Mouse (Mus musculus): Measurements from ENCODE around the gene Dnajb6.
A peak's percentile ranks its signal among the peaks of the same experiment; 100 is the strongest.
"Not testable (repeated sequence)": the region's sequence is repeated elsewhere in the genome, so short reads cannot be mapped to it uniquely, and the experiment has no call there.

The Dnajb6 gene

GRCm38 (mm10) chr5:29735557-29736061, at the start of gene Dnajb6, which contains the start of gene Gm5129:
Gene Dnajb6, plus strand, starts transcription at chr5:29735688.
Gene Gm5129, minus strand, starts transcription at chr5:29735936.
- DNase-seq (ENCODE audit: low spot score in 2 of 2) = peak; percentile 97 to 98

GRCm38 (mm10) chr5:29687671-29688070, 47.8 kb upstream of the Dnajb6 start:
- DNase-seq (ENCODE audit: low spot score in 2 of 2) = peak; percentile 21 to 38

DNA sequence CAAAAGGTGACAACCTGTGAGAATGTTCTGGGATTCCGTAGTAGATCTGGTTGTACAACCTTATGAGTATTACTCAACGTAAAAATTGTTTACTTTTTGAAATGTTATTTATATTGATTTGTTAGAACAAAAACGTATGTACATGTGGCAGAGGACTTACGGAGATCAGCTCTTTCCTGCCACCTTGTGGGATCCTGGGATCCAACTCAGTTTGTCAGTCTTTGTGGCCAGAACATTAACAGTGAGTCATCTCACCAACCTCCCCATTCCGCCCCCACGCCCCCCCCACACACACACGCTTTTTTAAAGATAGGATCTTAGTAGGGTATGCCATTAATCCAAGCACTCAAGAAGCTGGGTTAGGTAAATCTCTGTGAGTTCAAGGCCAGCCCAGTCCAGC, 47.1 kb upstream of the Dnajb6 start:
- DNase-seq (ENCODE audit: low spot score in 2 of 2) = no peak

DNA sequence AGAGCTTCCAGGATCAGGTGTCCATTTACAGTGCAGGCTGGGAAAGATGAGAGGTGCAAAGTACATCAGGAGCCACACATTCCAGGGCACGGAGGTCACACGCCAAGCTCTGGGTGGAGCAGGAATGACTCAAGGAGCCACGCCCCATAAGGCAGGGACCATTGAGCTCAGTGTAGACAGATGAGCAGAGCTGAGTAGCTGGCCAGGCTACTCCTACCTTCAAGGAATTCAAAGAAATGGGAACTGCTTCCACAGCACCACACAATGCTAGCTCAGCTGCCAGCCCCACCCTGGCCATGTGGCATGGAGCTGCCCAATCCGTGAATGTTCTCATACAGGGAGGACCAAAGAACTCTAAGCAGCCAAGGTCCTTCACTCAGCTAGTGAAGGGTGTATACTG, 37.0 kb upstream of the Dnajb6 start:
- DNase-seq (ENCODE audit: low spot score in 2 of 2) = no peak

GRCm38 (mm10) chr5:29699520-29700202, 35.8 kb upstream of the Dnajb6 start:
- no peak for DNase-seq (ENCODE audit: low spot score in 2 of 2)

- no peak for DNase-seq (ENCODE audit: low spot score in 2 of 2)
These were observed 28.2 kb upstream of the Dnajb6 start for GRCm38 (mm10) chr5:29707241-29707640.

DNA sequence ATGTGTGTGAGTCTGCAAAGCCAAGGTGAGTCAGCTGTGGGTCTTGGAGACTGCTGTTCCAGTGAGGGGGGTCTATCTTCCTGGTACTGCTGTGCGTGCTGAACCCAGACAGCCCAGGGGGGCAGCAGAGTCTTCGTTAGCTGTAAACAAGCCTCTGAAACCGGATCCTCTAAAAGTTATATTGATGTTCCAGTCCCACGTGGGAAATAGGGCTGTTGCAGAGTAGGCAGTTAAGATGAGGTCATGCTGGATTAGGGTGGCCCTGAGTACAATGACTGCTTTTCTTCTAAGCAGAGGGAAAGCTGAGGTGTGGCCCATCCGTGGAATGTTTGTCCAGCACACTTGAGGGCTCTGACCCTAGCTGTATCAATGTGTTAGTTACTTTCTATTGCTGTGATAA, 27.2 kb upstream of the Dnajb6 start:
- no peak for DNase-seq (ENCODE audit: low spot score in 2 of 2)

- DNase-seq (ENCODE audit: low spot score in 2 of 2) = no peak
These were observed 23.9 kb upstream of the Dnajb6 start for GRCm38 (mm10) chr5:29711631-29712030.

- DNase-seq (ENCODE audit: low spot score in 2 of 2) = no peak
These were observed 22.6 kb upstream of the Dnajb6 start for GRCm38 (mm10) chr5:29712906-29713305.

DNA sequence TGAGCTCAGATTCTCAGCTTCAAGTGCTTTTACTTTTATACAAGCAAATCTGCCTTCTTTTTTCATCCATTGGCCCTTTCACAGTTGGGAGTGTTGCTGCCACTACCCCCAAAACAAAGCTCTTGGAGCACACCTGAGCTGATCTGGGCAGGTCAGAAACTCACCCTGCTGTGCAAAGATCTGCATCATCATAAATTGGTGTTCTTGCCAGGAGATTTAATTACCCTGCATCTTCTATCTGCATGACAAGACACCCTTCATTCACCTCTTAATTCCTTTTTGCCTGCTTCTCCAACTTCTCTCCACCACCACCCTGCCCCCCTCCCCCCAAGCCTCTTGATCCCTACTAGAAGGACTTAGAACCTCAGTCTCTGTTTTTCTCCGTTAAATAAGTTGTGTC, 14.3 kb upstream of the Dnajb6 start:
- DNase-seq (ENCODE audit: low spot score in 2 of 2) = no peak

GRCm38 (mm10) chr5:29725369-29725768, 10.1 kb upstream of the Dnajb6 start:
- DNase-seq (ENCODE audit: low spot score in 2 of 2) = no peak

DNA sequence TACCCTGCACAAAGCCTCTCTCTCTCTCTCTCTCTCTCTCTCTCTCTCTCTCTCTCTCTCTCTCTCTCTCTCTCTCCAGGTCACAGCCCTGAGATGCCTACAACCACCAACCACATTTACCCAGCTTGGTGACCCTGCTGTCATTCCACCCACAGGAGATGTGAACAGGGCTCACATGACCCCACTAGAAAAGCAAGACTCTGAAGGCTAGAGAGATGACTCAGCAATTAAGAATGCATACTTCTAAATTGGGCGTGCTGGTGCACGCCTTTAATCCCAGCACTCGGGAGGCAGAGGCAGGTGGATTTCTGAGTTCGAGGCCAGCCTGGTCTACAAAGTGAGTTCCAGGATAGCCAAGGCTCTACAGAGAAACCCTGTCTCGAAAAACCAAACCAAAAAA, 9.4 kb upstream of the Dnajb6 start:
- DNase-seq (ENCODE audit: low spot score in 2 of 2) = not testable (repeated sequence)

- no peak for DNase-seq (ENCODE audit: low spot score in 2 of 2)
These were observed 517 bp upstream of the Dnajb6 start for GRCm38 (mm10) chr5:29734831-29735510.

GRCm38 (mm10) chr5:29736073-29736900, 799 bp downstream of the Dnajb6 start:
- peak in 1 of 2 experiments; percentile 74 for DNase-seq (ENCODE audit: low spot score in 2 of 2)

- DNase-seq (ENCODE audit: low spot score in 2 of 2) = no peak
These were observed 1.5 kb downstream of the Dnajb6 start for GRCm38 (mm10) chr5:29736942-29737341.

DNA sequence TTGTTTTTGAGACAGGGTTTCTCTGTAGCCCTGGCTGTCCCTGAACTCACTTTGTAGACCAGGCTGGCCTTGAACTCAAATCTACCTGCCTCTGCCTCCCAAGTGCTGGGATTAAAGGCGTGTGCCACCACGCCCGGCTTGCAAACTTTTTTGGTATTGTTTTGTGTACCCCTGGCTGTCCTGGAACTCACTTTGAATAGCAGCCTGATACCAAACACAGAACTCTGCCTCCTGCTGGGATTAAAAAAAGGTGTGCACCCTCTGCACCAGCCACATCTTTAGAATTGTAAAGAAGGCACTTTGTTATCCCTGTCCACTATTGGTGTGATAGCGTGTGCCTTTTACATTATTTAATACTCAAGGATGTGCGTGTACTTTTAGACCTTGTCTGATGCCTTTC, 2.0 kb downstream of the Dnajb6 start:
- DNase-seq (ENCODE audit: low spot score in 2 of 2) = no peak

DNA sequence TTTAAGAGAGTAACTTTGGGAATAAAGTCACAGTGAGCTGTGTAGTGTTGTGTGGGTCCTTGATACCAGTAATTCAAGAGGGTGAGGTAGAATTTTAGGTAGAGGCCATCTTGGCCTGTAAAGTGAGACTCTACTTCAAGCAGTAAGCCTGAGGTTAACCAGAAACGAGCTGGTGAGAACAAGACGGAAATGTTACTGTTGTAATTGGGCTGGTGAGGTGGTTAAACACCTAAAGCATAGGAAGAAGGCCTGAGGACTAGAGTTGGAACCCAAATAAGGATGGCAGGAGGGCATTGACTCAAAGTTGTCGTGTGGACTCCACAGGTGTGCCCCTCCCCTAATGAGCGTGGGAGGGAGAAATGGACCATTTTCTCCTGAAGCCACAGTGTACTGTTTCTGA, 2.6 kb downstream of the Dnajb6 start:
- DNase-seq (ENCODE audit: low spot score in 2 of 2) = no peak

DNA sequence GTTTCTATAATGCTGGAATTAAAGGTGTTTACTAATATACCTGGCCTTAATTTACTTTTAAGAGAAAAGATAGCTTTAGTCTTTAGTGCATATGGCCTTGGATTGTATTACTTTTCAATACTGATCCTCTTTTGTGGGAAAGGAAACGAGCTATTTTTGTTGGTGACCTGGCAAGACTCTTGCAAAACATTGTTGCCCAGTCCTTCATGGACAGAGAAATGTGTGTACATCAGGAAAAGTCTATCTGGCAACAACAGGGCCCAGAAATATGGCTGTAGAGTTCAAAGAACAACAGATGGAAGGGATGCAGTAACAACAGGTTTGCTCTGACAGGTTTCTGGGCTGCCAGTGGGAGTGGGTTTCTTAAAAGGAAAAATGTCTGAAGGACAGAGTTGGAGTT, 5.2 kb downstream of the Dnajb6 start:
- no peak for DNase-seq (ENCODE audit: low spot score in 2 of 2)

DNA sequence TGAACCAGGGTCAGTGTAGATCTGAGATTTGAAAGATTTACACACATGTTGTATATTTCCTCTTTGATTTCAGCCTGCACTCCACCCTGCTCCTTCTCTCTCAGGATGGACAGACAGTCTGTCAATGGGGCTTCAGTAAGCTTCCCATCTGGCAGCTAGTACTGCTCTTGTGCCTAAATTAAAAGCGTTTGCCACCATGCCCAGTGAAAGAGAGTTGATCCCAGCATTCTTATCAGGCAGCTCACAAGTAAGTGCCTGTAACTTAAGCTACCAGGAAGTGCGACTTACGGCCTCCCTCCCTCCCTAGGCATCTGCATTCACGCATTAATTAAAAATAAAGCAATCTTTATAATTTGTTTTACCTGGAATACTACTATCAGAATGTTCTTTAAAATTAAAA, 5.6 kb downstream of the Dnajb6 start:
- no peak for DNase-seq (ENCODE audit: low spot score in 2 of 2)

DNA sequence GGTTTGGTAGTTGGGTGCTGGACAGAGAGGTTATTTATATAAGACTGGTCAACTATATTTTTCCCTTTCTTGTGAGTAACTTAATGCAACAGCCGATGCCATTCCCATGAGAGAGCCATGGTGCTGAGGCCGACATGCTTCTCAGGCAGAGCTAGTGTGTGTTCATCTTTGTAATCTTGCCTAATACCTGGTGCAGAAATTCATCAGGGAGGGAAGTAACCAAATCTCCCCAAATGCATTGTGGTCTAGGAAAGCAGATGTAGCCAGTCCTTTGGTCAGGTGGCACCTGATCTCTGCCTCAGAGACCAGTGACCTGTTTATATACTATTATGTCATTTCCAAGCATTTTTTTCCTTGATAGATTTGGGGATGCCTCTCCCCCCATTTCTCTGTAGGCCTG, 12.2 kb downstream of the Dnajb6 start:
- DNase-seq (ENCODE audit: low spot score in 2 of 2) = no peak

GRCm38 (mm10) chr5:29751306-29751705, 15.8 kb downstream of the Dnajb6 start:
- DNase-seq (ENCODE audit: low spot score in 2 of 2) = no peak

DNA sequence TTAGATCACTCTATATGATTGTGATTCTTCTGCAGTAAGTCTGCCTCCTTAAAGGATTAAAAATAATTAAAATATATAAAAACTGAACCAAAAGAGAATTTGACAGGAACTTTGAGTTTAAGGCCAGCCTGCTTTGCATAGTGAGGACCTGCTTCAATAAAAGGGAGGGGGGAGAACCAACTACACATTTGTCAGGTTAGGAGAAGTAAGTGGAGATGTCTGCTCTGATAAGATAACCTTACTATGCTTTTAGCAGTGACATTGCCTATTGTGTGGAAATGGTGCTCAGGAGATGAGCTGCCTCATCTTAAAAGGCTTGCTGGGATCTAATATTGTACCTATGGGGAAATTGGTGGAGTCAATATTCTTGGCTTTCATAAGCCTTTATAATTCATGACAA, 17.4 kb downstream of the Dnajb6 start:
- DNase-seq (ENCODE audit: low spot score in 2 of 2) = no peak
